Mouse (Mus musculus) C2C12 (cell line): ENCODE data around the gene Dzip1l.

Experiments
- CEBPB ChIP-seq: IDR thresholded peaks from one replicate; pipeline ENCODE4 v1.6.1; 2011; ENCODE audit warnings: low read depth, mild to moderate bottlenecking, control low read depth, moderate library complexity
- CTCF ChIP-seq: IDR thresholded peaks from one replicate; pipeline ENCODE4 v1.5.1; 2011; ENCODE audit not compliant: control insufficient read depth, insufficient read depth, insufficient read length
- FOSL1 ChIP-seq: IDR thresholded peaks from one replicate; pipeline ENCODE4 v1.8.0; 2011; ENCODE audit warnings: mild to moderate bottlenecking, low read length; ENCODE audit not compliant: poor library complexity, insufficient read depth, severe bottlenecking

- no peak for TF ChIP-seq FOSL1
- TF ChIP-seq CTCF: no peak
- no peak for TF ChIP-seq CEBPB
These were observed 8.4 kb downstream of the Dzip1l start for GRCm38 (mm10) chr9:99637736-99638135.
